Mouse (Mus musculus): ENCODE results near the gene Btg3. TPM values are rescaled to one million over a fixed set of nuclear protein-coding genes. Genes with fewer than 3 reads are reported as not detected.

Btg3 gene
- polyA plus RNA-seq, 1 experiment = 11.2 TPM

- H3K4me3 ChIP-seq (replicated peaks) = no peak overlapping the region
- H3K4me1 ChIP-seq = no peaks in the 10 kb centered on the region
- no peaks in the 10 kb centered on the region for H3K9me3 ChIP-seq
- TF ChIP-seq FLI1 (IDR thresholded peaks at IDR 0.05; ENCODE audit: low read length) (no peak), GATA1 (IDR thresholded peaks at IDR 0.05; ENCODE audit: borderline replicate concordance, low read length) (no peak)
- no peaks in the 10 kb centered on the region for H3K27me3 ChIP-seq (replicated peaks)
- peaks cover 48% of the 10 kb centered on the region for H3K36me3 ChIP-seq (replicated peaks; ENCODE audit: low read length)
Measured at GRCm38 (mm10) chr16:78357757-78358156, 19.2 kb downstream of the Btg3 start.

- Histone ChIP-seq H3K9me3 (no peaks in the 10 kb centered on the region), H3K36me3 (replicated peaks; ENCODE audit: low read length) (peaks cover 49% of the 10 kb centered on the region), H3K4me1 (peaks cover 4% of the 10 kb centered on the region; the same call in 1 of the 2 replicates), H3K4me3 (replicated peaks) (no peak overlapping the region), H3K27me3 (replicated peaks) (no peaks in the 10 kb centered on the region)
- TF ChIP-seq GATA1 (IDR thresholded peaks at IDR 0.05; ENCODE audit: borderline replicate concordance, low read length) (no peak), FLI1 (IDR thresholded peaks at IDR 0.05; ENCODE audit: low read length) (no peak)
Measured at GRCm38 (mm10) chr16:78347328-78347926, 29.6 kb downstream of the Btg3 start.

- H3K36me3 ChIP-seq (replicated peaks; ENCODE audit: low read length) = peaks cover 52% of the 10 kb centered on the region
- no peak overlapping the region for H3K4me3 ChIP-seq (replicated peaks)
- H3K9me3 ChIP-seq = no peaks in the 10 kb centered on the region
- peaks cover 4% of the 10 kb centered on the region; the same call in 1 of the 2 replicates for H3K4me1 ChIP-seq
- TF ChIP-seq FLI1 (IDR thresholded peaks at IDR 0.05; ENCODE audit: low read length) (no peak), GATA1 (IDR thresholded peaks at IDR 0.05; ENCODE audit: borderline replicate concordance, low read length) (no peak)
- H3K27me3 ChIP-seq (replicated peaks) = no peaks in the 10 kb centered on the region
Measured at GRCm38 (mm10) chr16:78346662-78347327, 30.2 kb downstream of the Btg3 start.

GRCm38 (mm10) chr16:78343792-78344191 lies 33.2 kb downstream of the Btg3 start:
- Histone ChIP-seq H3K4me1 (peaks cover 4% of the 10 kb centered on the region; the same call in 1 of the 2 replicates), H3K9me3 (no peaks in the 10 kb centered on the region), H3K36me3 (replicated peaks; ENCODE audit: low read length) (peaks cover 48% of the 10 kb centered on the region), H3K4me3 (replicated peaks) (no peak overlapping the region), H3K27me3 (replicated peaks) (no peaks in the 10 kb centered on the region)
- no peak for TF ChIP-seq GATA1 (IDR thresholded peaks at IDR 0.05; ENCODE audit: borderline replicate concordance, low read length)
- no peak for TF ChIP-seq FLI1 (IDR thresholded peaks at IDR 0.05; ENCODE audit: low read length)

GRCm38 (mm10) chr16:78342767-78343166 lies 34.2 kb downstream of the Btg3 start:
- TF ChIP-seq FLI1 (IDR thresholded peaks at IDR 0.05; ENCODE audit: low read length) (no peak), GATA1 (IDR thresholded peaks at IDR 0.05; ENCODE audit: borderline replicate concordance, low read length) (no peak)
- Histone ChIP-seq H3K36me3 (replicated peaks; ENCODE audit: low read length) (peaks cover 44% of the 10 kb centered on the region), H3K4me3 (replicated peaks) (no peak overlapping the region), H3K9me3 (no peaks in the 10 kb centered on the region), H3K4me1 (peaks cover 4% of the 10 kb centered on the region; the same call in 1 of the 2 replicates), H3K27me3 (replicated peaks) (no peaks in the 10 kb centered on the region)

GRCm38 (mm10) chr16:78341356-78341755 lies 35.6 kb downstream of the Btg3 start:
- H3K27me3 ChIP-seq (replicated peaks) = no peaks in the 10 kb centered on the region
- H3K36me3 ChIP-seq (replicated peaks; ENCODE audit: low read length) = peaks cover 34% of the 10 kb centered on the region
- TF ChIP-seq GATA1 (IDR thresholded peaks at IDR 0.05; ENCODE audit: borderline replicate concordance, low read length) = no peak
- TF ChIP-seq FLI1 (IDR thresholded peaks at IDR 0.05; ENCODE audit: low read length) = no peak
- no peaks in the 10 kb centered on the region for H3K4me1 ChIP-seq
- H3K4me3 ChIP-seq (replicated peaks) = no peak overlapping the region
- no peaks in the 10 kb centered on the region for H3K9me3 ChIP-seq

- Histone ChIP-seq H3K4me1 (no peaks in the 10 kb centered on the region), H3K36me3 (replicated peaks; ENCODE audit: low read length) (peaks cover 9% of the 10 kb centered on the region), H3K27me3 (replicated peaks) (no peaks in the 10 kb centered on the region), H3K4me3 (replicated peaks) (no peak overlapping the region), H3K9me3 (no peaks in the 10 kb centered on the region)
- TF ChIP-seq FLI1 (IDR thresholded peaks at IDR 0.05; ENCODE audit: low read length) (no peak), GATA1 (IDR thresholded peaks at IDR 0.05; ENCODE audit: borderline replicate concordance, low read length) (no peak)
Measured at GRCm38 (mm10) chr16:78337226-78337625, 39.8 kb downstream of the Btg3 start.

- Histone ChIP-seq H3K4me3 (replicated peaks) (no peak overlapping the region), H3K27me3 (replicated peaks) (no peaks in the 10 kb centered on the region), H3K36me3 (replicated peaks; ENCODE audit: low read length) (no peaks in the 10 kb centered on the region), H3K9me3 (no peaks in the 10 kb centered on the region), H3K4me1 (no peaks in the 10 kb centered on the region)
- TF ChIP-seq FLI1 (IDR thresholded peaks at IDR 0.05; ENCODE audit: low read length) (no peak), GATA1 (IDR thresholded peaks at IDR 0.05; ENCODE audit: borderline replicate concordance, low read length) (no peak)
Measured at GRCm38 (mm10) chr16:78327999-78328398, 49.0 kb downstream of the Btg3 start.

- Histone ChIP-seq H3K36me3 (replicated peaks; ENCODE audit: low read length) (no peaks in the 10 kb centered on the region), H3K27me3 (replicated peaks) (no peaks in the 10 kb centered on the region), H3K4me3 (replicated peaks) (no peak overlapping the region), H3K4me1 (no peaks in the 10 kb centered on the region), H3K9me3 (no peaks in the 10 kb centered on the region)
- TF ChIP-seq GATA1 (IDR thresholded peaks at IDR 0.05; ENCODE audit: borderline replicate concordance, low read length) (no peak), FLI1 (IDR thresholded peaks at IDR 0.05; ENCODE audit: low read length) (no peak)
Measured at GRCm38 (mm10) chr16:78327562-78327961, 49.4 kb downstream of the Btg3 start.
